Mouse (Mus musculus) kidney, postnatal 0 days (tissue): ENCODE results near the gene Camkv. TPM values are rescaled to one million over a fixed set of nuclear protein-coding genes. Genes with fewer than 3 reads are reported as not detected.
A peak's percentile ranks its signal among the peaks of the same experiment; 100 is the strongest.

Source experiments
- ATAC-seq: fragments of 200-750 bp; cut with Nextera tagmentation; replicated peaks from 2 replicates; pipeline ENCODE4 v1.8.0; 2017; ENCODE audit warnings: low read depth, moderate number of reproducible peaks, moderate TSS enrichment, moderate library complexity; ENCODE audit not compliant: low FRiP score
- DNase-seq: peaks from one replicate; pipeline ENCODE4 v3.0.0-alpha.2; 2016; ENCODE audit warnings: low spot score
- H3K27ac ChIP-seq: fragments of 300-500 bp; sonication (generic); 2 replicates; pipeline ENCODE4 v1.5.1; 2014; ENCODE audit warnings: mild to moderate bottlenecking
- H3K27me3 ChIP-seq: fragments of 300-500 bp; sonication (generic); 2 replicates; pipeline ENCODE4 v1.6.1; 2014; ENCODE audit warnings: low read length, mixed read lengths; ENCODE audit not compliant: insufficient read depth
- H3K36me3 ChIP-seq: fragments of 300-500 bp; sonication (generic); 2 replicates; pipeline ENCODE4 v1.6.1; 2014; ENCODE audit warnings: low read length, mixed read lengths; ENCODE audit not compliant: insufficient read depth
- H3K4me1 ChIP-seq: fragments of 300-500 bp; sonication (generic); replicated peaks from 2 replicates; pipeline ENCODE4 v1.6.1; 2014; ENCODE audit warnings: antibody characterized with exemption, low read length, mixed read lengths; ENCODE audit not compliant: insufficient read depth
- H3K4me2 ChIP-seq: fragments of 300-500 bp; sonication (generic); 2 replicates; pipeline ENCODE4 v1.6.1; 2014; ENCODE audit warnings: mild to moderate bottlenecking, low read length, moderate library complexity, mixed read lengths
- H3K4me3 ChIP-seq: fragments of 300-500 bp; sonication (generic); replicated peaks from 2 replicates; pipeline ENCODE4 v1.5.1; 2014; ENCODE audit warnings: low read depth, low read length
- H3K9ac ChIP-seq: fragments of 300-500 bp; sonication (generic); 2 replicates; pipeline ENCODE4 v1.6.1; 2014; ENCODE audit warnings: low read depth, low read length
- H3K9me3 ChIP-seq: fragments of 300-500 bp; sonication (generic); replicated peaks from 2 replicates; pipeline ENCODE4 v1.6.1; 2016; ENCODE audit warnings: low read length, inconsistent platforms, mixed read lengths
- CTCF ChIP-seq: IDR thresholded peaks from 2 replicates; pipeline ENCODE4 v1.5.1; 2016; ENCODE audit warnings: antibody characterized with exemption, low read depth, mild to moderate bottlenecking, moderate library complexity
- WGBS: fragments of 180-500 bp; shearing (Covaris S2); extraction: QIAGEN DNeasy Blood & Tissue Kit; methylation state at CpG from one replicate; pipeline ENCODE4 v1.1.7; 2014; 5-methylcytosine and 5-hydroxymethylcytosine counted together
- polyA plus RNA-seq: library from polyadenylated mRNA; unstranded; fragments of >200 nt; fragmentation: Nextera tagmentation; extraction: Ambion mirVana; gene quantifications from 2 replicates; pipeline ENCODE4 v1.2.1, GENCODE M21; 2015

Camkv gene
- polyA plus RNA-seq, 1 experiment from 2014 or later = 0.95 TPM

GRCm38 (mm10) chr9:107926920-107927420 lies 8.5 kb upstream of the Camkv start:
- Histone ChIP-seq H3K4me1 (no peaks in the 10 kb centered on the region), H3K4me2 (no peak overlapping the region), H3K9ac (no peak overlapping the region), H3K4me3 (no peak overlapping the region), H3K36me3 (no peaks in the 10 kb centered on the region), H3K27me3 (no peaks in the 10 kb centered on the region), H3K9me3 (no peaks in the 10 kb centered on the region), H3K27ac (no peak overlapping the region)
- DNase-seq (no peak), ATAC-seq (no peak)
- 33% methylated on average over 9 of the region's 9 CpGs for WGBS
- no peak for TF ChIP-seq CTCF

DNA sequence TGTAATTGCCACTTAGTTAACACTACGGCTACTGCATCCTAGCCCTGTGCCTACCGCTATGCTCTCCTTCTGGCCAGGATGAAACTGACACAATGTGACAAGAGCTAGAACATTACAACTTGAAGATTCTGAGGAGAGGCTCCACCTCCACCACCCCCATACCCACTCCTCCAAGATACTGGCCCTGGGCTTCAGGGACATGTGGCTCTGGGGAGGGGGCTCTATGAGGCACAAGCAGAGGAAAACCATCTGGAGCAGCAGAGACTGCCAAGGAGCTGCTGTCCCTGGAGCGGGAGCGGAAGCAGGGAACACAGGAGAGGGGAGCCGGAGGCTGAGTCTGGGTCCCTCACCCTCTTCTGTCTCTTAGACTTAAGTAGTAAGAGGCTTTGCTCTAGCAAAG lies 7.7 kb upstream of the Camkv start:
- no peak for TF ChIP-seq CTCF
- no peak overlapping the region for H3K4me2 ChIP-seq
- 71% methylated on average over 5 of the region's 5 CpGs for WGBS
- no peaks in the 10 kb centered on the region for H3K36me3 ChIP-seq
- H3K4me3 ChIP-seq = no peak overlapping the region
- H3K9me3 ChIP-seq = no peaks in the 10 kb centered on the region
- no peak overlapping the region for H3K9ac ChIP-seq
- no peak for DNase-seq
- H3K27me3 ChIP-seq = no peaks in the 10 kb centered on the region
- H3K4me1 ChIP-seq = no peaks in the 10 kb centered on the region
- no peak for ATAC-seq
- H3K27ac ChIP-seq = no peak overlapping the region

DNA sequence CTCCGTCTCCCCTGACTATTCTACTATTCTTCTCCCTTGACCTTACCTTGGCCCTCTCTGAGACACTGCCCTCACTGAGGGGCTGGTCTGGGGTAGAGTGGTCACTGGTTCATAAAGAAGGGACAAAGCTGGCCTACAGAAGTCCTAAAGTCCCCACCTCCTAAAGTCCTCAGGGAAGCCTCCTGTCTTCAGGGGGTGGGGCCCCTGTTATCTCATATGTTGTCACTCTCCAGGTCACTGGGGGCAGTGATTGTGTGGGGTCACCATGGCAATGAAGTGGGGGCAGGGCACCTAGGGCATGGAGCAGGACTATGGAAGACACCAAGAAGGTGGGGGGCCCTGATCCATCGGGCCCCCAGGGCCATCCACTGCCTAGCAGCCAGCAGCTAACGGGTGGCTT lies 7.3 kb upstream of the Camkv start, which contains the start of gene Actl11:
Actl11 (plus strand) TSS at position 301 of the 400 bp plus-strand sequence.
- no peak for TF ChIP-seq CTCF
- H3K36me3 ChIP-seq = no peaks in the 10 kb centered on the region
- no peak within 1 kb of the TSS for H3K4me2 ChIP-seq
- H3K9ac ChIP-seq = no peak within 1 kb of the TSS
- no peaks in the 10 kb centered on the region for H3K4me1 ChIP-seq
- DNase-seq (no peak), ATAC-seq (no peak)
- H3K9me3 ChIP-seq = no peaks in the 10 kb centered on the region
- H3K27ac ChIP-seq = no peak within 1 kb of the TSS
- H3K27me3 ChIP-seq = no peaks in the 10 kb centered on the region
- no peak within 1 kb of the TSS for H3K4me3 ChIP-seq
- 81% methylated on average over 3 of the region's 3 CpGs for WGBS

DNA sequence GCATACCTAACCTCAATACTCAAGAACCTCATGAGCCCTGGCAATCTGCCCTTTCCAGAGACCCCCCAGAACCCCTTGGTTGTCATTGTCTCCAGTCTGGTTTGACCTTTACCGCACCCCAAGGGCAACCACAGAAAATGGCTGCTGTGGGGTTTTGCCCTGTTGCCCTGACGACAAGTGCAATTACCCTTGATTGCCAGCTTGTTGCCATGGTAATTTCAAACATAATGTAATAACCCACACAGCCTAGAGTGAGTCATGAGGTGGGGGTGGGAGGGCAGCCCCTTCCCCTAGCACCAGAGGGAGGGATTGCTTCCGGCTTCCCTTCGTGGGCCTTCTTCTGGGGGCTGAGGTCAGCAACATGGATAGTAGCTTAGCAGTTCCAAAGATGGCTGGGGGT lies 3.3 kb upstream of the Camkv start:
- H3K9me3 ChIP-seq = no peaks in the 10 kb centered on the region
- H3K9ac ChIP-seq = no peak overlapping the region
- no peak overlapping the region for H3K4me2 ChIP-seq
- no peak overlapping the region for H3K27ac ChIP-seq
- DNase-seq (no peak), ATAC-seq (no peak)
- no peaks in the 10 kb centered on the region for H3K27me3 ChIP-seq
- no peaks in the 10 kb centered on the region for H3K36me3 ChIP-seq
- no peak for TF ChIP-seq CTCF
- 0 out of 2 replicates have a peak, but pooled peaks cover 10% of the 10 kb centered on the region for H3K4me1 ChIP-seq
- no peak overlapping the region for H3K4me3 ChIP-seq
- 55% methylated on average over 4 of the region's 4 CpGs for WGBS

DNA sequence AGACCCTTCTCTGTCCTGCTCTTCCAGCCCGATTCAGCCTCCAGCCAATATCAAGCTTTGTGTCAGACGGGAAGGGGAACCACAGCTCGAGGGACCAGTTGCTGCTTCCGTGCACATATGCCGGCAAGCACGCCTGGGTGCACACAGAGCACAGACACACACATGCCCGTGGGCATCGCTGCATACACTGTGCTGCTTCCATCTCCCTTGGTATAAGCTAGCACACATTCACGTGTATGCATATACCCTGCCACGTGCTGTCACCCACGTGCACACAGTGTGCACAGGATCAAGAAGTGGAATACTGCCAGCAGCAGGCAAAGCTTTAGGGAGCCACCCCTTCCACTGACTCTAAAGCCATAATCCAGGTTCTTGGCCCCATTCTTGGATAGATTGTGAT lies 1.3 kb upstream of the Camkv start:
- ATAC-seq (no peak), DNase-seq (no peak)
- no peaks in the 10 kb centered on the region for H3K27me3 ChIP-seq
- no peaks in the 10 kb centered on the region for H3K36me3 ChIP-seq
- H3K4me2 ChIP-seq = no peak overlapping the region
- WGBS = 75% methylated on average over 11 of the region's 11 CpGs
- H3K9ac ChIP-seq = no peak overlapping the region
- no peak overlapping the region for H3K27ac ChIP-seq
- no peaks in the 10 kb centered on the region for H3K9me3 ChIP-seq
- 0 out of 2 replicates have a peak, but pooled peaks cover 10% of the 10 kb centered on the region for H3K4me1 ChIP-seq
- TF ChIP-seq CTCF = no peak
- no peak overlapping the region for H3K4me3 ChIP-seq

DNA sequence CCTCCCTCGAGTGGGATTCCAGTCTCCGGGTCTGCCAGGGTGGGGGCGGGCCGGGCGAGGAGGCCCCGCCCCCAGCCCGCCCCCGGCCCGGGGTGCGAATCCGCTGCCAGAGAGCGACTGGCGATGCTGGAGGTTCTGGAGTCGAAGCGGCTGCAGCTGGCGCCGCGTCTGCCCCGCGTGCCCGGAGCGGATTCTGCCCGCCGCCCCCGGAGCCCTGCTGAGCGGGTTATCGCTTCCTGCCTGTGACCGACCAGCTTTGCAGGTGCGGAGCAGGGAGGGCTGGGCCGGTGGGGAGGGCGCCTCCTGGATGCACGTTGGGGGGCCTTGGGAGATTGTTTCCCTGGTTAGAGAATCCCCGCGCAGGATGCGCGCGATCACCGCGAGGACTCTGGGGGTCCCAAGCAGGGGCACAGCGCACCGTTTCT lies 328 bp downstream of the Camkv start:
- Histone ChIP-seq H3K27me3 (no peaks in the 10 kb centered on the region), H3K4me1 (0 out of 2 replicates have a peak, but pooled peaks cover 10% of the 10 kb centered on the region), H3K36me3 (no peaks in the 10 kb centered on the region), H3K27ac (no peak overlapping the region), H3K4me3 (peak overlapping the region; percentile 38), H3K4me2 (peak overlapping the region; percentile 87), H3K9me3 (no peaks in the 10 kb centered on the region), H3K9ac (peak overlapping the region; percentile 53)
- ATAC-seq (peak; percentile 41), DNase-seq (peak; percentile 27)
- under 1% methylated on average over 41 of the region's 41 CpGs for WGBS
- TF ChIP-seq CTCF = no peak
